Mouse (Mus musculus) megakaryocyte, embryonic 14.5 days (primary cell): Measurements from ENCODE around the gene Gm10447. TPM values are rescaled to one million over a fixed set of nuclear protein-coding genes. Genes with fewer than 3 reads are reported as not detected.

Experiments used
- H3K27me3 ChIP-seq: replicated peaks from 2 replicates; pipeline ENCODE3; 2012; ENCODE audit warnings: inconsistent platforms
- H3K36me3 ChIP-seq: replicated peaks from 2 replicates; pipeline ENCODE3; 2012; ENCODE audit warnings: low read length, inconsistent platforms, mixed read lengths
- H3K4me1 ChIP-seq: 2 replicates; pipeline ENCODE4 v1.6.1; 2012; ENCODE audit warnings: inconsistent platforms
- H3K4me3 ChIP-seq: replicated peaks from 2 replicates; pipeline ENCODE3; 2012; ENCODE audit warnings: moderate library complexity, mild to moderate bottlenecking, inconsistent platforms
- H3K9me3 ChIP-seq: 2 replicates; pipeline ENCODE4 v1.6.1; 2012; ENCODE audit warnings: inconsistent platforms
- FLI1 ChIP-seq: IDR thresholded peaks from 2 replicates; pipeline ENCODE4 v1.6.1; 2012; ENCODE audit warnings: low read length, inconsistent platforms, mixed read lengths
- GATA1 ChIP-seq: IDR thresholded peaks from 3 replicates; pipeline ENCODE4 v1.6.1; 2012; ENCODE audit warnings: mixed read lengths, low read length, inconsistent platforms, borderline replicate concordance
- polyA plus RNA-seq: library from polyadenylated mRNA; stranded (reverse); fragments of >175 nt; gene quantifications from 2 replicates; pipeline ENCODE4 v1.2.3, GENCODE M21; 2012; ENCODE audit warnings: low replicate concordance; ENCODE audit not compliant: insufficient read depth

Gm10447 gene
- polyA plus RNA-seq, 1 experiment, result not detected

- Histone ChIP-seq H3K27me3 (no peaks in the 10 kb centered on the region), H3K4me1 (peaks cover 1% of the 10 kb centered on the region; the same call in 1 of the 2 replicates), H3K4me3 (no peak overlapping the region), H3K36me3 (peaks cover 99% of the 10 kb centered on the region), H3K9me3 (no peaks in the 10 kb centered on the region)
- TF ChIP-seq GATA1 (no peak), FLI1 (no peak)
Observed at GRCm38 (mm10) chr11:53418048-53418447, 38.9 kb downstream of the Gm10447 start.

DNA sequence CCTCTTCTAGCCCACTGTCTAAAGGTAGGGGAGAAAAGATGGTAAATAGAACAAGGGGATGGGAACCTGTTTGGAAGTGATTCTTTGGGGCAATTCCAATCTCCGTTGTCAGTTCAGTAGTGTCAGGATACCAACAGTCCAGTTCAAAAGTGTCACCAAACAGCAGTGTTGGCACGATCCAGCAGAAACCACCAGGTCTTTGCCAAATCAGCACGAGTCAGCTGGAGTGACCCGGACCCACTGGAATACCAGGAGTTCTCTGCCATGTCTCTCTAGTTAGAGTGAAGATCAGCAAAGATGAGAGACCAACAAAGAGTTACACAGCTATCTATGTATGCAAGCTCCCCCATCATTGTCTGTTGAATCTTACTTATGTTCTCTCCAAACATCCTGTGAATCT, 43.0 kb downstream of the Gm10447 start:
- Histone ChIP-seq H3K4me3 (no peak overlapping the region), H3K9me3 (no peaks in the 10 kb centered on the region), H3K4me1 (peaks cover 4% of the 10 kb centered on the region; the same call in 1 of the 2 replicates), H3K36me3 (peaks cover 100% of the 10 kb centered on the region), H3K27me3 (no peaks in the 10 kb centered on the region)
- TF ChIP-seq FLI1 (no peak), GATA1 (no peak)

GRCm38 (mm10) chr11:53411738-53412137, 45.2 kb downstream of the Gm10447 start:
- H3K36me3 ChIP-seq, result peaks cover 97% of the 10 kb centered on the region

More at GRCm38 (mm10) chr11:53411738-53412137, 45.2 kb downstream of the Gm10447 start:
- no peak overlapping the region for H3K4me3 ChIP-seq
- TF ChIP-seq FLI1 (no peak), GATA1 (no peak)
- no peaks in the 10 kb centered on the region for H3K27me3 ChIP-seq
- H3K4me1 ChIP-seq, result peaks cover 4% of the 10 kb centered on the region; the same call in 1 of the 2 replicates
- no peaks in the 10 kb centered on the region for H3K9me3 ChIP-seq

Other genes with a start within 250 kb of the Gm10447 start
- 16.7 and 34.7 TPM in 2 replicates for gene Hspa4, start 156.7 kb downstream of the Gm10447 start, polyA plus RNA-seq
- 1.5 and 1.9 TPM in 2 replicates for gene Zcchc10, start 132.4 kb downstream of the Gm10447 start, polyA plus RNA-seq
- 1.2 and 2.3 TPM in 2 replicates for gene Aff4, start 106.3 kb downstream of the Gm10447 start, polyA plus RNA-seq
- not detected in 2 replicates for gene Leap2, start 33.9 kb downstream of the Gm10447 start, polyA plus RNA-seq
- 84.7 and 161 TPM in 2 replicates for gene Uqcrq, start 26.3 kb downstream of the Gm10447 start, polyA plus RNA-seq
- gene Gdf9, start 26.1 kb downstream of the Gm10447 start, polyA plus RNA-seq, result 0.77 TPM in 1 of 2 replicates, not detected in the other
- gene Shroom1, start 95 bp upstream of the Gm10447 start, polyA plus RNA-seq, result 0.07 TPM in 1 of 2 replicates, not detected in the other
- gene Gm9837, start 13.4 kb upstream of the Gm10447 start, polyA plus RNA-seq, result not detected in 2 replicates
- not detected in 2 replicates for gene Gm9945, start 23.1 kb upstream of the Gm10447 start, polyA plus RNA-seq
- not detected in 2 replicates for gene Sowaha, start 23.2 kb upstream of the Gm10447 start, polyA plus RNA-seq
- 13.7 and 26.6 TPM in 2 replicates for gene Sept8, start 62.1 kb upstream of the Gm10447 start, polyA plus RNA-seq
- 1.6 and 5.8 TPM in 2 replicates for gene Kif3a, start 110.3 kb upstream of the Gm10447 start, polyA plus RNA-seq
- not detected in 2 replicates for gene Il4, start 161.6 kb upstream of the Gm10447 start, polyA plus RNA-seq
- gene Il13, start 177.6 kb upstream of the Gm10447 start, polyA plus RNA-seq, result 0.17 TPM in 1 of 2 replicates, not detected in the other